Mouse (Mus musculus): Measurements from ENCODE around the gene Bcl2. TPM values are rescaled to one million over a fixed set of nuclear protein-coding genes. Genes with fewer than 3 reads are reported as not detected.

The Bcl2 gene
- polyA plus RNA-seq, 1 experiment = 2.6 TPM

- Histone ChIP-seq H3K27ac (ENCODE audit: insufficient read depth, low read depth, low read length) (no peak overlapping the region), H3K36me3 (ENCODE audit: control insufficient read depth, insufficient read depth, low read length) (no peaks in the 10 kb centered on the region), H3K27me3 (replicated peaks; ENCODE audit: control insufficient read depth, insufficient read depth, low read length) (no peaks in the 10 kb centered on the region), H3K4me1 (ENCODE audit: control insufficient read depth, insufficient read depth, low read length) (no peaks in the 10 kb centered on the region), H3K4me3 (ENCODE audit: insufficient read depth, low read depth, low read length) (no peak overlapping the region)
- WGBS = 83% methylated on average over 1 of the region's 1 CpGs
- no peak for TF ChIP-seq POLR2A (IDR thresholded peaks at IDR 0.05; ENCODE audit: low read depth, low read length)
- TF ChIP-seq CTCF (conservative IDR thresholded peaks at IDR 0.05; ENCODE audit: insufficient read depth, insufficient read length, low read depth, low read length) = no peak
- DNase-seq = no peak
Observed at GRCm38 (mm10) chr1:106527537-106527936, 186.5 kb downstream of the Bcl2 start.

GRCm38 (mm10) chr1:106526751-106527150 lies 187.3 kb downstream of the Bcl2 start:
- H3K27ac ChIP-seq (ENCODE audit: insufficient read depth, low read depth, low read length) = no peak overlapping the region
- DNase-seq = peak; percentile 54
- 69% methylated on average over 7 of the region's 7 CpGs for WGBS
- no peak overlapping the region for H3K4me3 ChIP-seq (ENCODE audit: insufficient read depth, low read depth, low read length)
- no peaks in the 10 kb centered on the region for H3K4me1 ChIP-seq (ENCODE audit: control insufficient read depth, insufficient read depth, low read length)
- H3K36me3 ChIP-seq (ENCODE audit: control insufficient read depth, insufficient read depth, low read length) = no peaks in the 10 kb centered on the region
- H3K27me3 ChIP-seq (replicated peaks; ENCODE audit: control insufficient read depth, insufficient read depth, low read length) = no peaks in the 10 kb centered on the region
- no peak for TF ChIP-seq CTCF (conservative IDR thresholded peaks at IDR 0.05; ENCODE audit: insufficient read depth, insufficient read length, low read depth, low read length)
- TF ChIP-seq POLR2A (IDR thresholded peaks at IDR 0.05; ENCODE audit: low read depth, low read length) = no peak

- Histone ChIP-seq H3K4me1 (ENCODE audit: control insufficient read depth, insufficient read depth, low read length) (no peaks in the 10 kb centered on the region), H3K27ac (ENCODE audit: insufficient read depth, low read depth, low read length) (no peak overlapping the region), H3K36me3 (ENCODE audit: control insufficient read depth, insufficient read depth, low read length) (no peaks in the 10 kb centered on the region), H3K27me3 (replicated peaks; ENCODE audit: control insufficient read depth, insufficient read depth, low read length) (no peaks in the 10 kb centered on the region), H3K4me3 (ENCODE audit: insufficient read depth, low read depth, low read length) (no peak overlapping the region)
- TF ChIP-seq POLR2A (IDR thresholded peaks at IDR 0.05; ENCODE audit: low read depth, low read length) = no peak
- TF ChIP-seq CTCF (conservative IDR thresholded peaks at IDR 0.05; ENCODE audit: insufficient read depth, insufficient read length, low read depth, low read length) = no peak
- WGBS = 76% methylated on average over 3 of the region's 3 CpGs
- DNase-seq = no peak
Observed at GRCm38 (mm10) chr1:106526112-106526511, 188.0 kb downstream of the Bcl2 start.

GRCm38 (mm10) chr1:106523741-106524140 lies 190.3 kb downstream of the Bcl2 start:
- no peak overlapping the region for H3K4me3 ChIP-seq (ENCODE audit: insufficient read depth, low read depth, low read length)
- no peak for DNase-seq
- no peak overlapping the region for H3K27ac ChIP-seq (ENCODE audit: insufficient read depth, low read depth, low read length)
- no peaks in the 10 kb centered on the region for H3K27me3 ChIP-seq (replicated peaks; ENCODE audit: control insufficient read depth, insufficient read depth, low read length)
- H3K4me1 ChIP-seq (ENCODE audit: control insufficient read depth, insufficient read depth, low read length) = no peaks in the 10 kb centered on the region
- no peaks in the 10 kb centered on the region for H3K36me3 ChIP-seq (ENCODE audit: control insufficient read depth, insufficient read depth, low read length)
- TF ChIP-seq POLR2A (IDR thresholded peaks at IDR 0.05; ENCODE audit: low read depth, low read length) = no peak
- WGBS = 80% methylated on average over 6 of the region's 6 CpGs

GRCm38 (mm10) chr1:106523009-106523408 lies 191.1 kb downstream of the Bcl2 start:
- TF ChIP-seq POLR2A (IDR thresholded peaks at IDR 0.05; ENCODE audit: low read depth, low read length) (no peak), CTCF (conservative IDR thresholded peaks at IDR 0.05; ENCODE audit: insufficient read depth, insufficient read length, low read depth, low read length) (no peak)
- Histone ChIP-seq H3K4me3 (ENCODE audit: insufficient read depth, low read depth, low read length) (no peak overlapping the region), H3K36me3 (ENCODE audit: control insufficient read depth, insufficient read depth, low read length) (no peaks in the 10 kb centered on the region), H3K27ac (ENCODE audit: insufficient read depth, low read depth, low read length) (no peak overlapping the region), H3K4me1 (ENCODE audit: control insufficient read depth, insufficient read depth, low read length) (no peaks in the 10 kb centered on the region), H3K27me3 (replicated peaks; ENCODE audit: control insufficient read depth, insufficient read depth, low read length) (no peaks in the 10 kb centered on the region)
- no peak for DNase-seq
- 88% methylated on average over 5 of the region's 5 CpGs for WGBS

GRCm38 (mm10) chr1:106517591-106518177 lies 196.4 kb downstream of the Bcl2 start:
- no peak overlapping the region for H3K4me3 ChIP-seq (ENCODE audit: insufficient read depth, low read depth, low read length)
- no peak overlapping the region for H3K27ac ChIP-seq (ENCODE audit: insufficient read depth, low read depth, low read length)
- DNase-seq = no peak
- 88% methylated on average over 6 of the region's 6 CpGs for WGBS
- TF ChIP-seq POLR2A (IDR thresholded peaks at IDR 0.05; ENCODE audit: low read depth, low read length) = no peak
- no peak for TF ChIP-seq CTCF (conservative IDR thresholded peaks at IDR 0.05; ENCODE audit: insufficient read depth, insufficient read length, low read depth, low read length)
- peaks cover 8% of the 10 kb centered on the region for H3K4me1 ChIP-seq (ENCODE audit: control insufficient read depth, insufficient read depth, low read length)
- no peaks in the 10 kb centered on the region for H3K36me3 ChIP-seq (ENCODE audit: control insufficient read depth, insufficient read depth, low read length)
- H3K27me3 ChIP-seq (replicated peaks; ENCODE audit: control insufficient read depth, insufficient read depth, low read length) = no peaks in the 10 kb centered on the region

GRCm38 (mm10) chr1:106517099-106517498 lies 197.0 kb downstream of the Bcl2 start:
- H3K27me3 ChIP-seq (replicated peaks; ENCODE audit: control insufficient read depth, insufficient read depth, low read length) = no peaks in the 10 kb centered on the region
- no peak for DNase-seq
- no peaks in the 10 kb centered on the region for H3K36me3 ChIP-seq (ENCODE audit: control insufficient read depth, insufficient read depth, low read length)
- H3K4me1 ChIP-seq (ENCODE audit: control insufficient read depth, insufficient read depth, low read length) = peaks cover 8% of the 10 kb centered on the region
- no peak for TF ChIP-seq CTCF (conservative IDR thresholded peaks at IDR 0.05; ENCODE audit: insufficient read depth, insufficient read length, low read depth, low read length)
- TF ChIP-seq POLR2A (IDR thresholded peaks at IDR 0.05; ENCODE audit: low read depth, low read length) = no peak
- H3K27ac ChIP-seq (ENCODE audit: insufficient read depth, low read depth, low read length) = no peak overlapping the region
- H3K4me3 ChIP-seq (ENCODE audit: insufficient read depth, low read depth, low read length) = no peak overlapping the region
- 93% methylated on average over 1 of the region's 1 CpGs for WGBS

Measured in kidney, adult 2 months (tissue).